Mouse (Mus musculus): Measurements from ENCODE around the gene Trpm5. TPM values are rescaled to one million over a fixed set of nuclear protein-coding genes. Genes with fewer than 3 reads are reported as not detected.

The Trpm5 gene
- polyA plus RNA-seq, 1 experiment from 2014 or later: 1.2 TPM

- H3K9me3 ChIP-seq: peaks cover 4% of the 10 kb centered on the region
- 81% methylated on average over 5 of the region's 5 CpGs for WGBS
- ATAC-seq: no peak
Measured at GRCm38 (mm10) chr7:143116521-143116920, 22.1 kb upstream of the Trpm5 start.

GRCm38 (mm10) chr7:143114773-143115172 is 20.3 kb upstream of the Trpm5 start:
- H3K4me2 ChIP-seq (replicated peaks): no peak overlapping the region
- no peak overlapping the region for H3K27ac ChIP-seq
- 0 out of 2 replicates have a peak, but pooled peaks cover 2% of the 10 kb centered on the region for H3K27me3 ChIP-seq
- no peak overlapping the region for H3K4me3 ChIP-seq (replicated peaks)
- peaks cover 4% of the 10 kb centered on the region for H3K9me3 ChIP-seq
- no peak overlapping the region for H3K9ac ChIP-seq (replicated peaks)
- ATAC-seq: no peak
- no peaks in the 10 kb centered on the region for H3K4me1 ChIP-seq (replicated peaks)
- H3K36me3 ChIP-seq: no peaks in the 10 kb centered on the region

More at GRCm38 (mm10) chr7:143116521-143116920, 22.1 kb upstream of the Trpm5 start:
- H3K4me1 ChIP-seq (replicated peaks): no peaks in the 10 kb centered on the region
- no peak overlapping the region for H3K4me3 ChIP-seq (replicated peaks)
- no peak overlapping the region for H3K4me2 ChIP-seq (replicated peaks)
- H3K36me3 ChIP-seq: no peaks in the 10 kb centered on the region
- H3K9ac ChIP-seq (replicated peaks): no peak overlapping the region
- no peak overlapping the region for H3K27ac ChIP-seq
- no peaks in the 10 kb centered on the region for H3K27me3 ChIP-seq

GRCm38 (mm10) chr7:143112395-143112794 is 18.0 kb upstream of the Trpm5 start:
- Histone ChIP-seq H3K4me1 (replicated peaks) (peaks cover 4% of the 10 kb centered on the region), H3K27ac (no peak overlapping the region), H3K9me3 (peaks cover 4% of the 10 kb centered on the region), H3K4me3 (replicated peaks) (no peak overlapping the region), H3K4me2 (replicated peaks) (no peak overlapping the region), H3K36me3 (no peaks in the 10 kb centered on the region), H3K9ac (replicated peaks) (no peak overlapping the region), H3K27me3 (peaks cover 25% of the 10 kb centered on the region)
- 45% methylated on average over 1 of the region's 1 CpGs for WGBS
- ATAC-seq: no peak

GRCm38 (mm10) chr7:143111719-143112118 is 17.3 kb upstream of the Trpm5 start:
- WGBS: 67% methylated on average over 4 of the region's 4 CpGs
- peaks cover 10% of the 10 kb centered on the region for H3K4me1 ChIP-seq (replicated peaks)
- no peaks in the 10 kb centered on the region for H3K36me3 ChIP-seq
- no peak overlapping the region for H3K27ac ChIP-seq
- H3K9me3 ChIP-seq: peaks cover 4% of the 10 kb centered on the region
- no peak overlapping the region for H3K4me3 ChIP-seq (replicated peaks)
- ATAC-seq: no peak
- no peak overlapping the region for H3K9ac ChIP-seq (replicated peaks)
- no peak overlapping the region for H3K4me2 ChIP-seq (replicated peaks)
- H3K27me3 ChIP-seq: peaks cover 32% of the 10 kb centered on the region

- no peak overlapping the region for H3K9ac ChIP-seq (replicated peaks)
- no peak for ATAC-seq
- no peak overlapping the region for H3K4me2 ChIP-seq (replicated peaks)
- H3K9me3 ChIP-seq: peaks cover 4% of the 10 kb centered on the region
- H3K27me3 ChIP-seq: peaks cover 41% of the 10 kb centered on the region
- no peaks in the 10 kb centered on the region for H3K36me3 ChIP-seq
- H3K27ac ChIP-seq: no peak overlapping the region
- 70% methylated on average over 1 of the region's 1 CpGs for WGBS
- peaks cover 10% of the 10 kb centered on the region for H3K4me1 ChIP-seq (replicated peaks)
- no peak overlapping the region for H3K4me3 ChIP-seq (replicated peaks)
Measured at GRCm38 (mm10) chr7:143110803-143111202, 16.4 kb upstream of the Trpm5 start.

- ATAC-seq: no peak
Measured at GRCm38 (mm10) chr7:143109696-143110095, 15.3 kb upstream of the Trpm5 start.

GRCm38 (mm10) chr7:143108996-143109660 is 14.7 kb upstream of the Trpm5 start:
- ATAC-seq: no peak
- Histone ChIP-seq H3K27me3 (peaks cover 55% of the 10 kb centered on the region), H3K4me2 (replicated peaks) (no peak overlapping the region)

More at GRCm38 (mm10) chr7:143109696-143110095, 15.3 kb upstream of the Trpm5 start:
- H3K9ac ChIP-seq (replicated peaks): no peak overlapping the region
- no peak overlapping the region for H3K4me3 ChIP-seq (replicated peaks)
- WGBS: 50% methylated on average over 3 of the region's 3 CpGs
- H3K36me3 ChIP-seq: no peaks in the 10 kb centered on the region
- peaks cover 10% of the 10 kb centered on the region for H3K4me1 ChIP-seq (replicated peaks)
- H3K4me2 ChIP-seq (replicated peaks): no peak overlapping the region
- peaks cover 52% of the 10 kb centered on the region for H3K27me3 ChIP-seq
- H3K27ac ChIP-seq: no peak overlapping the region
- no peaks in the 10 kb centered on the region for H3K9me3 ChIP-seq

GRCm38 (mm10) chr7:143108200-143108599 is 13.8 kb upstream of the Trpm5 start:
- H3K27ac ChIP-seq: no peak overlapping the region
- no peak overlapping the region for H3K4me3 ChIP-seq (replicated peaks)
- H3K36me3 ChIP-seq: no peaks in the 10 kb centered on the region
- H3K4me2 ChIP-seq (replicated peaks): no peak overlapping the region
- H3K9me3 ChIP-seq: no peaks in the 10 kb centered on the region
- peaks cover 60% of the 10 kb centered on the region for H3K27me3 ChIP-seq
- no peak for ATAC-seq
- peaks cover 10% of the 10 kb centered on the region for H3K4me1 ChIP-seq (replicated peaks)
- H3K9ac ChIP-seq (replicated peaks): no peak overlapping the region
- WGBS: 40% methylated on average over 5 of the region's 5 CpGs

More at GRCm38 (mm10) chr7:143108996-143109660, 14.7 kb upstream of the Trpm5 start:
- Histone ChIP-seq H3K4me1 (replicated peaks) (peaks cover 10% of the 10 kb centered on the region), H3K36me3 (no peaks in the 10 kb centered on the region), H3K9me3 (no peaks in the 10 kb centered on the region), H3K27ac (no peak overlapping the region), H3K4me3 (replicated peaks) (no peak overlapping the region), H3K9ac (replicated peaks) (no peak overlapping the region)
- 29% methylated on average over 3 of the region's 3 CpGs for WGBS

- no peak overlapping the region for H3K9ac ChIP-seq (replicated peaks)
- H3K27me3 ChIP-seq: peaks cover 60% of the 10 kb centered on the region
- H3K36me3 ChIP-seq: no peaks in the 10 kb centered on the region
- ATAC-seq: no peak
- H3K4me1 ChIP-seq (replicated peaks): peaks cover 10% of the 10 kb centered on the region
- no peaks in the 10 kb centered on the region for H3K9me3 ChIP-seq
- 10% methylated on average over 45 of the region's 57 CpGs for WGBS
- H3K4me3 ChIP-seq (replicated peaks): peak overlapping the region; percentile 25
- peak overlapping the region; percentile 48 for H3K4me2 ChIP-seq (replicated peaks)
- H3K27ac ChIP-seq: no peak overlapping the region
Measured at GRCm38 (mm10) chr7:143106672-143107465, 12.4 kb upstream of the Trpm5 start.

GRCm38 (mm10) chr7:143106062-143106461 is 11.6 kb upstream of the Trpm5 start, which contains the start of gene Kcnq1:
TSS of gene Kcnq1 (plus strand) at chr7:143106362.
- H3K9ac ChIP-seq (replicated peaks): no peak within 1 kb of the TSS
- ATAC-seq: no peak
- 62% methylated on average over 4 of the region's 4 CpGs for WGBS

GRCm38 (mm10) chr7:143105258-143105897 is 10.9 kb upstream of the Trpm5 start:
- Histone ChIP-seq H3K27ac (no peak overlapping the region), H3K4me1 (replicated peaks) (peaks cover 10% of the 10 kb centered on the region), H3K27me3 (peaks cover 60% of the 10 kb centered on the region), H3K36me3 (no peaks in the 10 kb centered on the region), H3K4me3 (replicated peaks) (no peak overlapping the region), H3K9me3 (no peaks in the 10 kb centered on the region), H3K9ac (replicated peaks) (no peak overlapping the region), H3K4me2 (replicated peaks) (no peak overlapping the region)
- 73% methylated on average over 11 of the region's 11 CpGs for WGBS
- no peak for ATAC-seq

More at GRCm38 (mm10) chr7:143106062-143106461, 11.6 kb upstream of the Trpm5 start, which contains the start of gene Kcnq1:
- Histone ChIP-seq H3K9me3 (no peaks in the 10 kb centered on the region), H3K27me3 (peaks cover 60% of the 10 kb centered on the region), H3K27ac (no peak within 1 kb of the TSS), H3K4me3 (replicated peaks) (peak within 1 kb of the TSS; percentile 25), H3K4me1 (replicated peaks) (peaks cover 10% of the 10 kb centered on the region), H3K36me3 (no peaks in the 10 kb centered on the region), H3K4me2 (replicated peaks) (peak within 1 kb of the TSS; percentile 48)

- WGBS: 80% methylated on average over 4 of the region's 4 CpGs
- Histone ChIP-seq H3K27me3 (peaks cover 21% of the 10 kb centered on the region), H3K27ac (no peak overlapping the region), H3K9ac (replicated peaks) (no peak overlapping the region), H3K4me3 (replicated peaks) (no peak overlapping the region), H3K4me1 (replicated peaks) (no peaks in the 10 kb centered on the region), H3K36me3 (no peaks in the 10 kb centered on the region), H3K9me3 (no peaks in the 10 kb centered on the region), H3K4me2 (replicated peaks) (no peak overlapping the region)
- ATAC-seq: no peak
Measured at GRCm38 (mm10) chr7:143100759-143101158, 6.3 kb upstream of the Trpm5 start.
